Mouse (Mus musculus): ENCODE results near the gene Fra10ac1. TPM values are rescaled to one million over a fixed set of nuclear protein-coding genes. Genes with fewer than 3 reads are reported as not detected.

Gene Fra10ac1
- total RNA-seq, 1 experiment = 12.2 TPM

- in situ Hi-C loops (cut with MboI; ENCODE audit: low sequenced_read_pairs in 2 of 2, unreplicated experiment in 2 of 2) = loop anchor here in 1 of 2 experiments (25.0 kb wide), 1 partner anchor 236 kb away; no protein-coding TSS in a partner anchor
- DNase-seq (ENCODE audit: low read depth, low spot score) = peak; percentile 16
Measured at GRCm38 (mm10) chr19:38198731-38199130, 25.2 kb downstream of the Fra10ac1 start.

GRCm38 (mm10) chr19:38195245-38195644 is 28.7 kb downstream of the Fra10ac1 start:
- Histone ChIP-seq H3K36me3 (ENCODE audit: control insufficient read depth, insufficient read depth, low read length, poor library complexity, severe bottlenecking) (peaks cover 4% of the 10 kb centered on the region; the same call in 1 of the 2 replicates), H3K9ac (ENCODE audit: insufficient read depth, low read depth, low read length, poor library complexity, severe bottlenecking) (no peak overlapping the region), H3K27ac (ENCODE audit: insufficient read depth, low read depth, low read length, poor library complexity, severe bottlenecking) (no peak overlapping the region), H3K9me3 (ENCODE audit: control insufficient read depth, insufficient read depth, low read depth, low read length) (no peaks in the 10 kb centered on the region), H3K4me1 (ENCODE audit: control insufficient read depth in 2 of 2, insufficient read depth in 2 of 2, low read length in 2 of 2, poor library complexity in 1 of 2) (no peaks in the 10 kb centered on the region), H3K4me3 (ENCODE audit: insufficient read depth in 1 of 2, low read depth in 1 of 2, low read length in 2 of 2, poor library complexity in 1 of 2, severe bottlenecking in 1 of 2) (no peak overlapping the region)
- in situ Hi-C loops (cut with MboI; ENCODE audit: low sequenced_read_pairs in 2 of 2, unreplicated experiment in 2 of 2) = loop anchor here in 1 of 2 experiments (25.0 kb wide), 1 partner anchor 233 kb away; no protein-coding TSS in a partner anchor
- TF ChIP-seq MAFK (IDR thresholded peaks at IDR 0.05; ENCODE audit: insufficient read depth, low read depth, low read length) (peak; percentile 66; the same call in 1 of the 2 replicates), ZC3H11A (IDR thresholded peaks at IDR 0.05; ENCODE audit: borderline replicate concordance, low read depth, low read length) (no peak), HCFC1 (IDR thresholded peaks at IDR 0.05; ENCODE audit: borderline replicate concordance, insufficient read depth, low read length) (no peak), CHD2 (IDR thresholded peaks at IDR 0.05; ENCODE audit: low read depth, low read length) (no peak)
- no peak for DNase-seq (ENCODE audit: low read depth, low spot score)

More at GRCm38 (mm10) chr19:38198731-38199130, 25.2 kb downstream of the Fra10ac1 start:
- Histone ChIP-seq H3K9me3 (ENCODE audit: control insufficient read depth, insufficient read depth, low read depth, low read length) (no peaks in the 10 kb centered on the region), H3K36me3 (ENCODE audit: control insufficient read depth, insufficient read depth, low read length, poor library complexity, severe bottlenecking) (peaks cover 4% of the 10 kb centered on the region; the same call in 1 of the 2 replicates), H3K9ac (ENCODE audit: insufficient read depth, low read depth, low read length, poor library complexity, severe bottlenecking) (no peak overlapping the region), H3K4me1 (ENCODE audit: control insufficient read depth in 2 of 2, insufficient read depth in 2 of 2, low read length in 2 of 2, poor library complexity in 1 of 2) (peaks cover 0 to 2% of the 10 kb centered on the region in 2 experiments; a peak in 1 of 4 replicates), H3K27ac (ENCODE audit: insufficient read depth, low read depth, low read length, poor library complexity, severe bottlenecking) (no peak overlapping the region), H3K4me3 (ENCODE audit: insufficient read depth in 1 of 2, low read depth in 1 of 2, low read length in 2 of 2, poor library complexity in 1 of 2, severe bottlenecking in 1 of 2) (no peak overlapping the region)
- TF ChIP-seq ZNF384 (IDR thresholded peaks at IDR 0.05; ENCODE audit: low read depth, low read length) = 0 out of 2 replicates have a peak, but pooled peaks have one; percentile 15
- TF ChIP-seq CHD2 (IDR thresholded peaks at IDR 0.05; ENCODE audit: low read depth, low read length) = no peak
- TF ChIP-seq HCFC1 (IDR thresholded peaks at IDR 0.05; ENCODE audit: borderline replicate concordance, insufficient read depth, low read length) = no peak
- no peak for TF ChIP-seq MAFK (IDR thresholded peaks at IDR 0.05; ENCODE audit: insufficient read depth, low read depth, low read length)
- no peak for TF ChIP-seq ZC3H11A (IDR thresholded peaks at IDR 0.05; ENCODE audit: borderline replicate concordance, low read depth, low read length)

DNA sequence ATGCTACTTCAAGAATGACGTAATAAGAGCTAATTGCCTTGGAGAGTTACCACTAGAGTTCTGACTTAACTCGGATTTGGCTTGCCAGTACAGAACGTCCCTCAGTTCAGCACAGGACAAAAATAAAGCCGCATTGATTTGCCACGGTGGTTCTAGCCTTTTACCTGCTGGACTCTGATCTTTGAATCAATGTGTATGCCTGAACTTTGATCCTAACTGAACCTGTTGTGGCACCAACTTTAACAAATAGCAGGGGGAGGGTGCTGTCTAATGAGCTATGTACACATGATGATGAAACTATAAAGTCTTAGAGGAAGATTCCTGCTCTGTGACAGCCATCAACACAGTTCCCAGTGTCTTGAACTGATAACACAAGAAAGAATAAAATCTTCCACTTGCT is 32.5 kb downstream of the Fra10ac1 start:
- Histone ChIP-seq H3K4me1 (ENCODE audit: control insufficient read depth in 2 of 2, insufficient read depth in 2 of 2, low read length in 2 of 2, poor library complexity in 1 of 2) (no peaks in the 10 kb centered on the region), H3K4me3 (ENCODE audit: insufficient read depth in 1 of 2, low read depth in 1 of 2, low read length in 2 of 2, poor library complexity in 1 of 2, severe bottlenecking in 1 of 2) (no peak overlapping the region), H3K9me3 (ENCODE audit: control insufficient read depth, insufficient read depth, low read depth, low read length) (no peaks in the 10 kb centered on the region), H3K36me3 (ENCODE audit: control insufficient read depth, insufficient read depth, low read length, poor library complexity, severe bottlenecking) (peaks cover 8% of the 10 kb centered on the region; the same call in 1 of the 2 replicates), H3K27ac (ENCODE audit: insufficient read depth, low read depth, low read length, poor library complexity, severe bottlenecking) (no peak overlapping the region), H3K9ac (ENCODE audit: insufficient read depth, low read depth, low read length, poor library complexity, severe bottlenecking) (no peak overlapping the region)
- DNase-seq (ENCODE audit: low read depth, low spot score) = no peak
- TF ChIP-seq MAFK (IDR thresholded peaks at IDR 0.05; ENCODE audit: insufficient read depth, low read depth, low read length) (no peak), HCFC1 (IDR thresholded peaks at IDR 0.05; ENCODE audit: borderline replicate concordance, insufficient read depth, low read length) (no peak), ZC3H11A (IDR thresholded peaks at IDR 0.05; ENCODE audit: borderline replicate concordance, low read depth, low read length) (no peak), ZNF384 (IDR thresholded peaks at IDR 0.05; ENCODE audit: low read depth, low read length) (no peak)
- in situ Hi-C loops (cut with MboI; ENCODE audit: low sequenced_read_pairs in 2 of 2, unreplicated experiment in 2 of 2) = loop anchor here in 1 of 2 experiments (25.0 kb wide), 1 partner anchor 229 kb away; no protein-coding TSS in a partner anchor

- no peak for DNase-seq (ENCODE audit: low read depth, low spot score)
- Histone ChIP-seq H3K4me1 (ENCODE audit: control insufficient read depth in 2 of 2, insufficient read depth in 2 of 2, low read length in 2 of 2, poor library complexity in 1 of 2) (no peaks in the 10 kb centered on the region), H3K9ac (ENCODE audit: insufficient read depth, low read depth, low read length, poor library complexity, severe bottlenecking) (no peak overlapping the region), H3K4me3 (ENCODE audit: insufficient read depth in 1 of 2, low read depth in 1 of 2, low read length in 2 of 2, poor library complexity in 1 of 2, severe bottlenecking in 1 of 2) (no peak overlapping the region), H3K9me3 (ENCODE audit: control insufficient read depth, insufficient read depth, low read depth, low read length) (no peaks in the 10 kb centered on the region), H3K27ac (ENCODE audit: insufficient read depth, low read depth, low read length, poor library complexity, severe bottlenecking) (no peak overlapping the region), H3K36me3 (ENCODE audit: control insufficient read depth, insufficient read depth, low read length, poor library complexity, severe bottlenecking) (peaks cover 9% of the 10 kb centered on the region; the same call in 1 of the 2 replicates)
- in situ Hi-C loops (cut with MboI; ENCODE audit: low sequenced_read_pairs in 2 of 2, unreplicated experiment in 2 of 2) = loop anchor here in 1 of 2 experiments (25.0 kb wide), 1 partner anchor 228 kb away; no protein-coding TSS in a partner anchor
- TF ChIP-seq MAFK (IDR thresholded peaks at IDR 0.05; ENCODE audit: insufficient read depth, low read depth, low read length) (no peak), CHD2 (IDR thresholded peaks at IDR 0.05; ENCODE audit: low read depth, low read length) (no peak), HCFC1 (IDR thresholded peaks at IDR 0.05; ENCODE audit: borderline replicate concordance, insufficient read depth, low read length) (no peak)
Measured at GRCm38 (mm10) chr19:38190606-38191005, 33.4 kb downstream of the Fra10ac1 start.
